Mouse (Mus musculus): ENCODE data around the gene Odf3b.

Odf3b gene

GRCm38 (mm10) chr15:89334774-89335537, 44.1 kb downstream of the Odf3b start:
- no peak for DNase-seq (ENCODE audit: low spot score)

- no peak for DNase-seq (ENCODE audit: low spot score)
These were observed 44.8 kb downstream of the Odf3b start, which contains the start of gene Miox for GRCm38 (mm10) chr15:89334271-89334670. Gene Miox, plus strand, starts transcription at chr15:89334398.

Data from yolk sac, embryonic 10.5 days (tissue).